Mouse (Mus musculus): ENCODE results near the gene Aplp2. TPM values are rescaled to one million over a fixed set of nuclear protein-coding genes. Genes with fewer than 3 reads are reported as not detected.
A peak's percentile ranks its signal among the peaks of the same experiment; 100 is the strongest.

The Aplp2 gene
- total RNA-seq, 2 experiments from 2014 or later: 333 to 347 TPM

DNA sequence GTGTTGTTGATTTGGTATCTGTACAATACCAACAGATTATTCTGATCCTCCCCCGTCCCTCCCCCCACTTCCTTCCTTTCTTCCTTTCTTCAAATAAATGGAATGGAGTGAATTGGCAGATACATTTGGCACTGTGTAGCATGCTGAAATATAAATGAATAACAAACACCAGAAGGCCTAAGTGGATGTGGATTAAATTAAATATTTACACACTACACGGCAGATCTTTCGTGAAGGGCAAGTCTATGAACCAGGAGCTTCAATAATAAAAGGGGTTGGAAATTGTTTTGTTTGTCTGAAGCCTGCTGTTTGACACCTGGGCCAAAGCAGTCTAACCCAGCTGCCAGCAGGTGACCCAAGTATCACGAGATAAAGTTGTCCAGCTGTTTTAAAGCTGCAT is 23.4 kb upstream of the Aplp2 start:
- intact Hi-C loops (cut with DNase I): no loop called here
- DNase-seq: no peak

GRCm38 (mm10) chr9:31226541-31226940 is 14.9 kb upstream of the Aplp2 start:
- no peak for DNase-seq
- intact Hi-C loops (cut with DNase I): no loop called here

DNA sequence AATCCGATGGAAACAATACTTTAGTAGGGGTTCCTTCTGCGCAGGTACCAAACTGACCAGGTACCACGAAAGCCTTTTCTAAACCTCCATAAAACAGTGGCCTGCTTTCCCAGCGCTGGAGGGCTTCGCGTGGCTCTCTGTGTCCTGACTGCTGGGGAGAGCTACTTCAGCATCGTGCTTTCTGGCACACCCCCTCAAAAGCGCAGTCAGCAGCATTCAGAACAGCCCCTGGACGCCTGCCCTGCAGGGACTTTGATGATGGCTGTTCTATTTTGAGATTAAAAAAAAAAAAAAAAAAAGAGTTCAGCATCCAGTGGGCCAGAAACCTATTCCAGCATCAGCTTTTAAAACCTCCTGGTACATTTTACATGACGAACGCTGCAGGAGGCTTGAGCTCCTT is 14.2 kb upstream of the Aplp2 start:
- intact Hi-C loops (cut with DNase I): no loop called here
- DNase-seq: peak; percentile 64 to 69

DNA sequence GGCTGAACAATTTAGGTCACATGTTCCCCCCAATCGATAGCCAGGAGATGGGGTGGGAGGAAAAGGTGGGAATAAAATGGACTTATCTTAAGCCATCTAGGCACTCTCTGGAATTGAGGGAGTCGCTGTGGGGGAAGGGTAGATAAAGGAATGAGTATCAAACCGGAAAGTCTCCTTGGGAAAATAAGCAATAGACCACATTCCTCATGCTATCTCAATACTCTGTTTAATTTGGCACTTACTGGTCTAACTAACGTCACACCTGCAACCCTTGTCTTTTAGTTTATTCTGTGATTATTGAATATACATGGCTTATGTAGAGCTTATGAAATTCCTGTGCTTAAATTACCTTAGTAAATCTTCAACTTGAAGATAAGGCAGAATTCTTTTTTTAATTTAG is 11.9 kb upstream of the Aplp2 start:
- intact Hi-C loops (cut with DNase I): no loop called here
- no peak for DNase-seq

DNA sequence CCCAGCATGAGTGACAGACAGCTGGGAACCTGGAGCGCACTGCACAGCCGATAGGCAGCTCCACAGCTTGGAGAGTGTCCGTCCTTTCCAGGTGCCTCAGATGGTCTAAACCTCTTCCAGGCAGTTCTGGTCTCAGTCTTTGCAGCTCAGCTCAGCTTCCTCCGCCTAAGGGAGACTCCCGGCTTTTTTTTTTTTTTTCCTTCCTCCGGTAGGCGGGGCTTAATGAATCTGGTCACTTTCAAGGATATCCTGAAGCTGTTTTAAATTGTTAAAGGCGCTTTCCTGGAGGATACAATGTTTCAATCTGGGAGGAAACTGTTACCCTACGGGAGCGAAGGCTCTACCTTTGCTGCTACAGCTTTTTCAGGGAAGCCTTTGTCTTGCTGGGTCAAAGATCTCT is 9.6 kb upstream of the Aplp2 start:
- DNase-seq: peak; percentile 19 to 31
- intact Hi-C loops (cut with DNase I): no loop called here

- intact Hi-C loops (cut with DNase I): no loop called here
- DNase-seq: no peak
These were observed 6.2 kb upstream of the Aplp2 start for GRCm38 (mm10) chr9:31217631-31218380.

DNA sequence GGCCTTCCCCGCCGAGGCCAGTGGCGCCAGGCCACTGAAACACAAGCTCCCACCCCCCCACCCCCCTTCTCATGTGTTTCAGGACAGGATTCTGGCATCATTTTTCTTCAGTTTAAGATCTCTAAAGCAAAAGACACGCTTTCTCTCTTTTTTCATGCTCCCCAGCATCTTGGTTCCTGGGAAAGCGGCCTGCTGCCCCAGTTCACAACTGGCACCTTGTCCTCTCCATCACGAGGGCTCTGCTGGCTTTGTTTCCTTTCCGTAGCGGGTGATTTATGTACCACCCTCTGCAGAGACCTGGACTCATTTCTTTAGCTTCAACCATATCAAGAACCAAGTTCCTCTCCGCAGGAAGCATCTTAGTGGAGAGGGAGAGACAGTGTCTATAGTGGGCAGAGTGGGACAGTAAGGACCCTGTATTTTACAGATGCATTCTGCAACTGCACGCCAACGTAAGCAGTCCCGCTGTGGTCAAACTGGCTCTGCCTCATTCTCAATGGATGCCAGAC is 939 bp upstream of the Aplp2 start:
- intact Hi-C loops (cut with DNase I): loop anchor here (5.0 kb wide), 2 partner anchors 40 to 135 kb away; no protein-coding TSS in a partner anchor
- DNase-seq: no peak

GRCm38 (mm10) chr9:31210749-31211689 is 596 bp downstream of the Aplp2 start:
- peak; percentile 64 to 71 for DNase-seq
- intact Hi-C loops (cut with DNase I): loop anchor here (1.0 to 5.0 kb wide), 3 partner anchors 41 to 136 kb away; partner anchors contain the start of gene Prdm10

GRCm38 (mm10) chr9:31210163-31210562 is 1.5 kb downstream of the Aplp2 start:
- no peak for DNase-seq
- intact Hi-C loops (cut with DNase I): loop anchor here (5.0 kb wide), 2 partner anchors 42 to 137 kb away; no protein-coding TSS in a partner anchor

- intact Hi-C loops (cut with DNase I): loop anchor here (5.0 kb wide), 1 partner anchor 37 kb away; no protein-coding TSS in a partner anchor
- DNase-seq: no peak
These were observed 2.1 kb downstream of the Aplp2 start for GRCm38 (mm10) chr9:31209502-31209901.

DNA sequence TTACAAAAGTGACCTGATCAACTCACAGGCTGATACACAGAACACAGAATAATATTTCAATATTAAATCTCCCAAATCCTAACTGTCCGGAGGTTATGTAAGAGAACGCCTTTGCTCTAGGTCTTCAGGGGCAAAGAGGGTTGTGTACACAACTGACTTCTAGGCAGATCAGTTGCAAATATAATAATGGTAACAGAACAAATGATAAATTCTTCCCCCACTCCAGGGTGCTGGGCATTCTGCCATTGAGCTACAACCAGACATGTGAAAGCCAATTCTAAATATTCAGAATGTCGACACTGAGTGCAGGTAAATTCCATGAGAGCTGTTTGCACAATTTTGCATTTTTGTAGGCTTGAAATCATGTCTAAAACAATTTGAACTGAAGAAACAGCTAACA is 3.9 kb downstream of the Aplp2 start:
- intact Hi-C loops (cut with DNase I): loop anchor here (5.0 kb wide), 1 partner anchor 35 kb away; no protein-coding TSS in a partner anchor
- peak; percentile 32 to 34 for DNase-seq

GRCm38 (mm10) chr9:31204722-31205121 is 6.9 kb downstream of the Aplp2 start:
- peak; percentile 29 to 31 for DNase-seq
- intact Hi-C loops (cut with DNase I): loop anchor here (2.0 to 5.0 kb wide), 2 partner anchors 32 to 48 kb away; no protein-coding TSS in a partner anchor

DNA sequence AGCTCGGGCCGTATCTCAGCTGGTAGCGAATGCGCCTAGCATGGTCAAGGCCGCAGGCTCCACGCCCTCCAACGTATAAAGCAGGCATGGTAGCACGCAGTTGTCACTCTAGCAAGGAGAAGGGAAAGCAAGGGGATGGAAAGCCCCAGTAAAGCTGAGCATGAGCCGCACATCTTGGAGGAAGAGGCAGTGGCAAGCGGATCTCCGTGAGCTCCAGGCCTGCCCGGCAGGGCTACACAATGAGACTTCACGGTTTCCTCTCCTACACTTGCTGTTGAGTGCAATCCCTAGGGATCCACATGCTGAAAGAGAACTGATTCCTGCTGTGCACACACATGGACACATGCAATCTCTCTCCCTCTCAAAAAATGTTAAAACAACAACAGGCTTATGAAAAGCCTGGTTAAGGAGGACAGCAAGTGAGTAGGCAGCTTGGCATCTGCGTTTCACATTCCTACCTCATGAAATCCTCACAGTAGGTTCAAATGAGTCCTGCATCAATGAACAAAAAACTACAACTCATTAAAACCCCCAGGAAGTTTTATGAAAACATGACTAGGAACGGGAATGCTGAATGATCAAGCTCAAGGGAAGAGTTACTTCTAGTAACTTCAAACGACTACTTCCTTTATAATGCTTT is 7.9 kb downstream of the Aplp2 start:
- DNase-seq: no peak
- intact Hi-C loops (cut with DNase I): loop anchor here (2.0 kb wide), 1 partner anchor 47 kb away; no protein-coding TSS in a partner anchor

DNA sequence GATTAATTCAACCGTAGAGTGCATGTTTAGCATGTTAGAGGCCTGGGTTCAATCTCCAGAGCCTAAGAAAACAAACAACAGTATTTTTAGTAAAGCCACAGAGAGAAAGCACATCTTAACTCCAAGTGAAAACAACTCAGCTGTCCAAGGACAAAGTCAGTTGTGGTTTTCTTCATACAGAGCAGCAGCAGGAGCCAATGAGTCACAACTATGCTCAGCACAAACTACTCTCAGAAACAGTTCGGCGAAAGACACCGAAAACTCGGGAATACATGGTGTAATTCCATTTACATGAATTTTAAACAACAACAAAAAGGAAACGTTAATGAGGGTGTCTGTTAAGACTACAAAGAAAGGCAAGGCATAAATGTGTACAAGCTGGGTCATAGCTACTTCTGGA is 8.5 kb downstream of the Aplp2 start:
- DNase-seq: no peak
- intact Hi-C loops (cut with DNase I): no loop called here

DNA sequence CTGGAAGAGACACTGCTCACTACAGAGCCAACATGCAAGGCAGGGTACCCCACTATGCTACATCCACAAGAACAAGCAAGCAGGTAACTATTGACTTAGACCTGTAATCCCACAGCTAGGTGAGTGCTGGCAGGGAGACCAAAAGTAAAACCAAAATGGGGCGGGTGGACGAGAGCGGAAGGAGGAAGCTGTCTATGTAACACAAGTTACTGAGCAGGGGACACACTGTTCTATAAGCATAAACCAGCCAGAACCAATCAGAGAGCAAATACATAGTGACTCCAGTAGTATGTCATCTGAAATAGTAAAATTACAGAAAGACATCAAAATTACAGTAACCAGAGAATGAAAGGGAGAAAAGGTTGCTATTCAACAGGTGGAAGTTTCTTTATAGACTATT is 13.0 kb downstream of the Aplp2 start:
- no peak for DNase-seq
- intact Hi-C loops (cut with DNase I): no loop called here

DNA sequence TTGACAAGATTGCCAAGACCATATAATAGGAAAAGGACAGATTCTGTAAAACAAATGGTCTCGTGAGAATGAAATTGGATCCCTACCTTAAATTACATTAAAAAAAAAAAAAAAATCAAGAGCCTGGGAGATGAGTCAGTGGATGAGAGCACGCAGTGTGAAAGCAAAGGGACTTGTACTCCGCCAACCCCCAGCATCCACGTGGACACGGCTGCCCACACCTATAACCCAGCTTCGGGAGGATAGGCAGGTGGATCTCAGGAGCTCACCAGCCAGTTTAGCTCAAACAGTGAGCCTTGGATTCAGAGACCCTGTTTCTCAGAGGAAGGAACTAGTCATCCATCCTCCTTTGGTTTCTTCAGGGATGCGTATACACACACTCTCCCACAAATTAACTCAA is 13.8 kb downstream of the Aplp2 start:
- DNase-seq: no peak
- intact Hi-C loops (cut with DNase I): no loop called here

DNA sequence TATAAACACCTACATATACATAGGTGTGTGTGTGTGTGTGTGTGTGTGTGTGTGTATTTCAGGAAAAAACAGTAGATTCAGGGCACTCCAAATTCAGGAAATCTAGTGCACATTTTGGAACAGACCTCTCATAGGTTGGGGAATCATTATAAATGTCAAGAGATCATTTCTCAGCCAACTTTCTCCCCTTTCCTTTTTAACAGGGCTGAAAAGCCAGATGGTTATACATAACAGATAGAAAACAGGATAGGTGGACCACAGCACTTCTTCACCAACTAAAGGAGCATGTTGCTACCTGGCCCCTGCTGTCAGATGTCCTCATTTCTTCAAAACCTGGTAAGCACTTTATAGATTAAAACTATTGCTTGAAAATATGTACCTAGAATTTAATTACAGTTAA is 14.9 kb downstream of the Aplp2 start:
- intact Hi-C loops (cut with DNase I): no loop called here
- no peak for DNase-seq

DNA sequence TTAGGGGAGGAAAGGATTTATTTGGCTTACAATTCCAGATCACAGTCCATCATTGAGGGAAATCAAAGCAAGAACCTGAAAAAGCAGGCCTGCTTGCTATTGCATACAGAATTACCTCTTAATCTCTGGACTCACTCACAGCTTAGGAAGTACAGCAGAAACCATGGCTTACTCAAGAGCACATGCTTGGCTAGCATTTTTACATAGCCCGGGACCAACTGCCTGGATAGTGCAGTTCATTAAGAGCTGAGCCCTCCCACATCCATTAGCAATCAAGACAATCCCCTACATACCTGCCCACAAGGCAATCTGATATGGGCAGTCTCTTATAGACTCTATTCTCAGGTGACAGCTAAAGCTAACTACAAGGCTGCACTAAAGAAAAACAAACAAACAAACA is 16.0 kb downstream of the Aplp2 start:
- intact Hi-C loops (cut with DNase I): no loop called here

DNA sequence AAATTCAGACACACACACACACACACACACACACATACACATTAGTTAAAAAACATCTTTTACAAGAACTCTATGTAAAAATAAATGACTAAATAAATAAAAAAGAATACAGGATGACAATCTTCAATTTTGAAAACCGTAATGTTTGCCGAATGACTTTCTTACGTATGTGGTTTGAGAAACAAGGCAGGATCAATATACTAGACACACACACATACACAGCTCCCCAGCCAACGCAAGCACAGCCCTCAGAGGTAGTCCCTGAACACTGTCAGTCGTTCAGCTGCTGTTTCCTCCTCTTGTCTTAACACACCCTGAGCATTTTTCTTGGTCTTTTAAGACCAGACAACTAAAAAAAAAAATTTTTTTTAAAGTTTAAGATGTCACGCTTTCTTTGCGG is 19.2 kb downstream of the Aplp2 start:
- intact Hi-C loops (cut with DNase I): no loop called here
- DNase-seq: no peak

More for the DNA sequence above, 16.0 kb downstream of the Aplp2 start:
- no peak for DNase-seq

- intact Hi-C loops (cut with DNase I): no loop called here
These were observed 20.1 kb downstream of the Aplp2 start for GRCm38 (mm10) chr9:31191543-31191942.

DNA sequence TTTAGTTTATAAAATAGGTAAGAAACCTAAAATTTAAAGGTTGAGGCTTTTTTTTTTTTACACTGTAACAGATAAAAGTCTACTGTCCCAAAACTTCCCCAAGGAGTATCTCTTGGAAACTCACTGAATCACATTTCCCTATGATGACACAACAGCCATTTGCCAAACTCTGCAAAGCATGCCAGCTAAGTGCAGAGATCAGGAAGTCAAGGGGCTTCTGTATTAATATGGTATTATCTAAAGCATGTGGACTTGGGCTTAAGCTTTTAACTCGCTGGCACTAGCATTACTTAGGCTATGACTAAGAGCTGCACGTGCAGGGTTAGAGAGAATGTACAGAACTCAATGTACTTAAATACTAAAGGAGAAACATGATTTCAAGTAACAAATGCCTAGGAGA is 22.4 kb downstream of the Aplp2 start:
- intact Hi-C loops (cut with DNase I): no loop called here
- DNase-seq: no peak

More at GRCm38 (mm10) chr9:31191543-31191942, 20.1 kb downstream of the Aplp2 start:
- no peak for DNase-seq

Data from heart, postnatal 10 days (tissue).